Mouse (Mus musculus) gastrocnemius, postnatal 10 days (tissue): ENCODE results near the gene Reck. TPM values are rescaled to one million over a fixed set of nuclear protein-coding genes. Genes with fewer than 3 reads are reported as not detected.

Experiments used
- total RNA-seq, 2 experiments: library from RNA; stranded (reverse); gene quantifications; 2 replicates each; pipeline ENCODE4 v1.2.3; 2021

Gene Reck
- total RNA-seq, 2 experiments from 2014 or later: 13.6 to 15.5 TPM

Other genes with a start within 250 kb of the Reck start
- 10 to 100 TPM; 30.7 to 39.5 TPM for gene Npr2, start 243.6 kb upstream of the Reck start, total RNA-seq
- gene Spag8, start 221.9 kb upstream of the Reck start, total RNA-seq: under 1 TPM in 1 of 2 experiments, not detected in 1; 0.38 TPM
- 10 to 100 TPM; 51.3 to 57.6 TPM for gene Hint2, start 219.1 kb upstream of the Reck start, total RNA-seq
- 10 to 100 TPM in 1 of 2 experiments, 1 to 10 TPM in 1; 9.1 to 10.8 TPM for gene Tmem8b, start 206.6 kb upstream of the Reck start, total RNA-seq
- under 1 TPM; 0.18 to 0.26 TPM for gene Fam221b, start 206.4 kb upstream of the Reck start, total RNA-seq
- not detected for gene Olfr70, start 174.7 kb upstream of the Reck start, total RNA-seq
- not detected for gene Olfr71, start 165.3 kb upstream of the Reck start, total RNA-seq
- gene Hrct1, start 148.3 kb upstream of the Reck start, total RNA-seq: 1 to 10 TPM; 2.3 to 3.1 TPM
- 1 to 10 TPM; 1.1 to 1.6 TPM for gene Spaar, start 145.5 kb upstream of the Reck start, total RNA-seq
- not detected for gene Olfr159, start 104.5 kb upstream of the Reck start, total RNA-seq
- gene Olfr156, start 51.6 kb upstream of the Reck start, total RNA-seq: not detected
- not detected for gene Olfr157, start 35.3 kb upstream of the Reck start, total RNA-seq
- gene Olfr155, start 24.0 kb upstream of the Reck start, total RNA-seq: not detected
- gene Glipr2, start 81.9 kb downstream of the Reck start, total RNA-seq: 10 to 100 TPM; 13.1 to 18.0 TPM
- gene Ccin, start 108.0 kb downstream of the Reck start, total RNA-seq: under 1 TPM in 1 of 2 experiments, not detected in 1; 0.14 TPM
- 100 to 1,000 TPM in 1 of 2 experiments, 10 to 100 TPM in 1; 94.7 to 106 TPM for gene Clta, start 128.9 kb downstream of the Reck start, total RNA-seq
- 10 to 100 TPM; 17.1 to 24.3 TPM for gene Gne, start 208.6 kb downstream of the Reck start, total RNA-seq